Mouse (Mus musculus) stomach, postnatal 0 days (tissue): ENCODE results near the gene Crtc3.

Experiments
- CTCF ChIP-seq: IDR thresholded peaks from 2 replicates; pipeline ENCODE4 v1.5.1; 2016; ENCODE audit warnings: antibody characterized with exemption, low read depth, mild to moderate bottlenecking, moderate library complexity
- EP300 ChIP-seq: optimal IDR thresholded peaks from 2 replicates; pipeline ENCODE3; 2016; ENCODE audit warnings: antibody characterized with exemption

- no peak for TF ChIP-seq EP300
- no peak for TF ChIP-seq CTCF
Measured at GRCm38 (mm10) chr7:80696903-80697302, 8.2 kb upstream of the Crtc3 start.
